Mouse (Mus musculus): ENCODE data around the gene Brd3. TPM values are rescaled to one million over a fixed set of nuclear protein-coding genes. Genes with fewer than 3 reads are reported as not detected.
"Not testable (repeated sequence)": the region's sequence is repeated elsewhere in the genome, so short reads cannot be mapped to it uniquely, and the experiment has no call there.

The Brd3 gene
- polyA plus RNA-seq, 1 experiment from 2014 or later, result 122 TPM

GRCm38 (mm10) chr2:27545517-27545916, 38.1 kb upstream of the Brd3 start:
- DNase-seq (ENCODE audit: low spot score); H3K27ac ChIP-seq (ENCODE audit: low read depth); H3K27me3 ChIP-seq (replicated peaks; ENCODE audit: control insufficient read depth, insufficient read depth, low read length); H3K36me3 ChIP-seq (ENCODE audit: control insufficient read depth, insufficient read depth, low read length); H3K4me2 ChIP-seq (ENCODE audit: low read length); H3K9ac ChIP-seq (ENCODE audit: low read length); ATAC-seq (replicated peaks; ENCODE audit: low FRiP score, low TSS enrichment, low read depth); H3K9me3 ChIP-seq (ENCODE audit: control insufficient read depth, low read length); H3K4me3 ChIP-seq (ENCODE audit: low read depth, low read length); H3K4me1 ChIP-seq (replicated peaks; ENCODE audit: control insufficient read depth, insufficient read depth, low read length): not testable (repeated sequence)
- WGBS, result 78% methylated on average over 3 of the region's 3 CpGs

GRCm38 (mm10) chr2:27544613-27545012, 37.2 kb upstream of the Brd3 start:
- no peaks in the 10 kb centered on the region for H3K9me3 ChIP-seq (ENCODE audit: control insufficient read depth, low read length)
- no peaks in the 10 kb centered on the region for H3K27me3 ChIP-seq (replicated peaks; ENCODE audit: control insufficient read depth, insufficient read depth, low read length)
- H3K36me3 ChIP-seq (ENCODE audit: control insufficient read depth, insufficient read depth, low read length), result no peaks in the 10 kb centered on the region
- 83% methylated on average over 6 of the region's 6 CpGs for WGBS
- H3K9ac ChIP-seq (ENCODE audit: low read length), result no peak overlapping the region
- DNase-seq (ENCODE audit: low spot score) (no peak), ATAC-seq (replicated peaks; ENCODE audit: low FRiP score, low TSS enrichment, low read depth) (no peak)
- H3K27ac ChIP-seq (ENCODE audit: low read depth), result no peak overlapping the region
- H3K4me2 ChIP-seq (ENCODE audit: low read length), result no peak overlapping the region
- no peak overlapping the region for H3K4me3 ChIP-seq (ENCODE audit: low read depth, low read length)
- peaks cover 8% of the 10 kb centered on the region; the same call in 1 of the 2 replicates for H3K4me1 ChIP-seq (replicated peaks; ENCODE audit: control insufficient read depth, insufficient read depth, low read length)

GRCm38 (mm10) chr2:27541225-27541624, 33.8 kb upstream of the Brd3 start:
- no peak overlapping the region for H3K27ac ChIP-seq (ENCODE audit: low read depth)
- peak overlapping the region; percentile 67; the same call in 1 of the 2 replicates for H3K9ac ChIP-seq (ENCODE audit: low read length)
- no peak for DNase-seq (ENCODE audit: low spot score)
- 91% methylated on average over 3 of the region's 3 CpGs for whole genome bisulfite sequencing
- H3K4me2 ChIP-seq (ENCODE audit: low read length), result peak overlapping the region; percentile 86
- no peak for ATAC-seq (replicated peaks; ENCODE audit: low FRiP score, low TSS enrichment, low read depth)
- peaks cover 8% of the 10 kb centered on the region; the same call in 1 of the 2 replicates for H3K4me1 ChIP-seq (replicated peaks; ENCODE audit: control insufficient read depth, insufficient read depth, low read length)
- H3K27me3 ChIP-seq (replicated peaks; ENCODE audit: control insufficient read depth, insufficient read depth, low read length), result no peaks in the 10 kb centered on the region
- H3K4me3 ChIP-seq (ENCODE audit: low read depth, low read length), result no peak overlapping the region
- no peaks in the 10 kb centered on the region for H3K9me3 ChIP-seq (ENCODE audit: control insufficient read depth, low read length)
- peaks cover 7% of the 10 kb centered on the region; the same call in 1 of the 2 replicates for H3K36me3 ChIP-seq (ENCODE audit: control insufficient read depth, insufficient read depth, low read length)

GRCm38 (mm10) chr2:27540515-27540836, 33.0 kb upstream of the Brd3 start:
- Histone ChIP-seq H3K27ac (ENCODE audit: low read depth) (peak overlapping the region; percentile 89), H3K36me3 (ENCODE audit: control insufficient read depth, insufficient read depth, low read length) (peaks cover 15% of the 10 kb centered on the region), H3K4me2 (ENCODE audit: low read length) (peak overlapping the region; percentile 86), H3K9ac (ENCODE audit: low read length) (peak overlapping the region; percentile 67), H3K4me3 (ENCODE audit: low read depth, low read length) (peak overlapping the region; percentile 46), H3K4me1 (replicated peaks; ENCODE audit: control insufficient read depth, insufficient read depth, low read length) (peaks cover 8% of the 10 kb centered on the region; the same call in 1 of the 2 replicates), H3K27me3 (replicated peaks; ENCODE audit: control insufficient read depth, insufficient read depth, low read length) (no peaks in the 10 kb centered on the region), H3K9me3 (ENCODE audit: control insufficient read depth, low read length) (no peaks in the 10 kb centered on the region)
- no peak for DNase-seq (ENCODE audit: low spot score)
- ATAC-seq (replicated peaks; ENCODE audit: low FRiP score, low TSS enrichment, low read depth), result peak; percentile 32; the same call in 1 of the 2 replicates
- WGBS, result 23% methylated on average over 10 of the region's 10 CpGs

- Histone ChIP-seq H3K4me3 (ENCODE audit: low read depth, low read length) (peak overlapping the region; percentile 46), H3K4me2 (ENCODE audit: low read length) (peak overlapping the region; percentile 86), H3K36me3 (ENCODE audit: control insufficient read depth, insufficient read depth, low read length) (peaks cover 20% of the 10 kb centered on the region), H3K9ac (ENCODE audit: low read length) (peak overlapping the region; percentile 67), H3K27me3 (replicated peaks; ENCODE audit: control insufficient read depth, insufficient read depth, low read length) (no peaks in the 10 kb centered on the region), H3K4me1 (replicated peaks; ENCODE audit: control insufficient read depth, insufficient read depth, low read length) (peaks cover 8% of the 10 kb centered on the region; the same call in 1 of the 2 replicates), H3K27ac (ENCODE audit: low read depth) (peak overlapping the region; percentile 89), H3K9me3 (ENCODE audit: control insufficient read depth, low read length) (no peaks in the 10 kb centered on the region)
- ATAC-seq (replicated peaks; ENCODE audit: low FRiP score, low TSS enrichment, low read depth) (peak; percentile 98), DNase-seq (ENCODE audit: low spot score) (peak; percentile 94)
- WGBS, result under 1% methylated on average over 46 of the region's 46 CpGs
These were observed 32.5 kb upstream of the Brd3 start for GRCm38 (mm10) chr2:27539772-27540514.

- DNase-seq (ENCODE audit: low spot score) (no peak), ATAC-seq (replicated peaks; ENCODE audit: low FRiP score, low TSS enrichment, low read depth) (0 out of 2 replicates have a peak, but pooled peaks have one; percentile 6)
- WGBS, result 19% methylated on average over 5 of the region's 5 CpGs
- Histone ChIP-seq H3K27ac (ENCODE audit: low read depth) (peak overlapping the region; percentile 89), H3K9me3 (ENCODE audit: control insufficient read depth, low read length) (no peaks in the 10 kb centered on the region), H3K4me3 (ENCODE audit: low read depth, low read length) (peak overlapping the region; percentile 46; the same call in 1 of the 2 replicates), H3K27me3 (replicated peaks; ENCODE audit: control insufficient read depth, insufficient read depth, low read length) (no peaks in the 10 kb centered on the region), H3K4me2 (ENCODE audit: low read length) (peak overlapping the region; percentile 86), H3K36me3 (ENCODE audit: control insufficient read depth, insufficient read depth, low read length) (peaks cover 26% of the 10 kb centered on the region), H3K4me1 (replicated peaks; ENCODE audit: control insufficient read depth, insufficient read depth, low read length) (peaks cover 8% of the 10 kb centered on the region; the same call in 1 of the 2 replicates), H3K9ac (ENCODE audit: low read length) (no peak overlapping the region)
These were observed 31.9 kb upstream of the Brd3 start for GRCm38 (mm10) chr2:27539336-27539735.

GRCm38 (mm10) chr2:27538455-27539330, 31.2 kb upstream of the Brd3 start:
- H3K36me3 ChIP-seq (ENCODE audit: control insufficient read depth, insufficient read depth, low read length), result peaks cover 32% of the 10 kb centered on the region
- DNase-seq (ENCODE audit: low spot score); ATAC-seq (replicated peaks; ENCODE audit: low FRiP score, low TSS enrichment, low read depth); H3K9ac ChIP-seq (ENCODE audit: low read length); H3K9me3 ChIP-seq (ENCODE audit: control insufficient read depth, low read length); H3K4me1 ChIP-seq (replicated peaks; ENCODE audit: control insufficient read depth, insufficient read depth, low read length); H3K27me3 ChIP-seq (replicated peaks; ENCODE audit: control insufficient read depth, insufficient read depth, low read length): not testable (repeated sequence)
- peak overlapping the region; percentile 89 for H3K27ac ChIP-seq (ENCODE audit: low read depth)
- H3K4me2 ChIP-seq (ENCODE audit: low read length), result peak overlapping the region; percentile 86; the same call in 1 of the 2 replicates
- 0 out of 2 replicates have a peak overlapping the region, but pooled peaks have one; percentile 46 for H3K4me3 ChIP-seq (ENCODE audit: low read depth, low read length)
- 67% methylated on average over 5 of the region's 5 CpGs for WGBS

- no peaks in the 10 kb centered on the region for H3K9me3 ChIP-seq (ENCODE audit: control insufficient read depth, low read length)
- H3K4me2 ChIP-seq (ENCODE audit: low read length), result no peak overlapping the region
- no peak overlapping the region for H3K27ac ChIP-seq (ENCODE audit: low read depth)
- 93% methylated on average over 3 of the region's 3 CpGs for WGBS
- DNase-seq (ENCODE audit: low spot score), result no peak
- no peak overlapping the region for H3K4me3 ChIP-seq (ENCODE audit: low read depth, low read length)
- no peak overlapping the region for H3K9ac ChIP-seq (ENCODE audit: low read length)
- peaks cover 21% of the 10 kb centered on the region for H3K4me1 ChIP-seq (replicated peaks; ENCODE audit: control insufficient read depth, insufficient read depth, low read length)
- ATAC-seq (replicated peaks; ENCODE audit: low FRiP score, low TSS enrichment, low read depth), result no peak
- H3K27me3 ChIP-seq (replicated peaks; ENCODE audit: control insufficient read depth, insufficient read depth, low read length), result no peaks in the 10 kb centered on the region
- H3K36me3 ChIP-seq (ENCODE audit: control insufficient read depth, insufficient read depth, low read length), result peaks cover 50% of the 10 kb centered on the region
These were observed 10.8 kb upstream of the Brd3 start for GRCm38 (mm10) chr2:27518283-27518682.

Data from intestine, embryonic 14.5 days (tissue).